Mouse (Mus musculus): ENCODE data around the gene Filip1l.

DNA sequence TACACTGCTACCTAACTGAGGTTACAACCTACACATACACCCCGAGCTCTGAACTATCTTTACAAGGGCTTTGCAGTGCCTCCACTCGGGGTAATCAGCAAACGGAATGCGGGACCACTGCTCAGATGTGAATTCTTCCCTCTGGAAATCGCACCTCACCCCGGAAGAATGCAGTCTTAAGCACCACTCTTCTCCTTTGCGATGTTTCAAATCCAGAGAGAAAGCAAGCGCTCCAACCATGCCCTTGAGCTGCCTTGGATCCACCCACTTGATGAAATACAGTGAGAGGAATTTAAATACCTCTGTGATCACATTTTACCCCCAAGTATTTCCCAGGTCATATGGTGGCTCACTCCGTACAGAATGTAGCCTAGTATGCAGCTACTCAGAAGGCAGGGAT, 64.1 kb downstream of the Filip1l start:
- TF ChIP-seq CTCF (IDR thresholded peaks at IDR 0.05; ENCODE audit: insufficient read depth, low read depth, low read length) (no peak), POLR2A (IDR thresholded peaks at IDR 0.05; ENCODE audit: insufficient read depth, low read depth, low read length) (no peak)

All from olfactory bulb, adult 2 months (tissue).